Mouse (Mus musculus) c-Kit-positive CD71-positive TER-119-negative erythroid progenitor cells, embryonic 14.5 days (primary cell): Measurements from ENCODE around the gene Gm12216.

Source experiments
- DNase-seq: peaks from one replicate; pipeline ENCODE4 v3.0.0-alpha.2; 2013; ENCODE audit warnings: low read depth

The Gm12216 gene

DNA sequence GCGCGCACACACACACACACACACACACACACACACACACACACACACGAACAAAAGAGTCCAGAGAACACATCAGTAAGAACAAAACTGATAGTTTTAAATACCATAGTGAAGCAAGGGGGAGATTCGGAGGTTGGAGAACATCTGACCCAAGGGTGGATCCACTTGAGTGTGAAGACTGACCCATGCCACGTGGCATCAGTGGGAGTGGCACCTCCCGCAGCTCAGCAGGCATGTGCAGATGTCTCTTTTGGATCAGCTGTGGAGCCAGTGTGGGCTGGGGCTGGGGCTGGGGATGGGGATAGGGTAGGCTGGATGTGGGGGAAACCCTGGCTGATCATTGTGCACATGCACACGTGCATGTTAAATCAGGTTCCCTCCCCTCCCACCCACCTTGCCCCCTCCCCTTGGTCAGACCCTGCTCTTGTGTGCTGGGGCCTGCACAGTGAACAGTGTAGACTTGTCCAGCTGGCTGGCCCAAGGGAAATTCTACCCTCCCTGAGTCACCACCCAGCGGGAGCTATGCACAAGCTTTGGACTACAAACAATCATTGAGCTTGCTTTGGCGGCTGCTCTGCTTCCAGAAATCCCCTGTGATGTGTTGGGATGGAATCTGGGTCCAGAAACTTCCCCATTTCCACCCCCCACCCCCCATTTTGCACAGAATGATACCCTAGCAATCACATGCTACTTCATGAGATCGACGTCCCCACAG lies 37.7 kb downstream of the Gm12216 start:
- DNase-seq = no peak

DNA sequence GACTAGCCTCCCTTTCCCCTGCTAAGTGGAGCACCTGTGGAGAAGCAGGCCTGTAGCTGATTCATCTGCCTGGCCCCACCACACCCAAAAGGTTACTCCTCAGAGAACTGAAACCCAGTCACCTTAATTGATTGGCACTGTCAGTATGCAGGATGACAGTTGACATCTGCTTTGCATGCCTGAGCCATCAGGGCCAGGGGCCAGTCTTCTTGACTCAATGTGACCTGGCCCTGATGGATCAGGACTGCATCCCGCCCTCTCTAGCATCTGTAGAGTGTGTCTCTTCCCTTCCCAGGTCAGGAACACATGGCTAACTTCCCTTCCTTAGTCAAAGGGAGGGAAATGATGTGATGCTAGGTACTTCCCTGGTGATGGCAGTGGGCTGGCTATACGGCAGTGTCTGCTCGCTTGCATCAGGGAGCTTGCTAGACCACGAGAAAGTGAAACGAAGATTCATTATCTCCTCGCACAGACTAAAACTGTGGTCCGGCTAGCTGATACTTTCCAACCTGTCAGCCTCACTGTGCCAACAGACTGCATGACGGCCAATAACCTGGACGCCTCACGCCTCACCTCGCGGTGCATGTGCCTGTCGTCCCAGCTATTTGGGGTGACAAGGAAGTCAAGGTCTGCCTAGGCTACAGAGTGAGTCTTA lies 38.4 kb downstream of the Gm12216 start:
- DNase-seq = no peak

DNA sequence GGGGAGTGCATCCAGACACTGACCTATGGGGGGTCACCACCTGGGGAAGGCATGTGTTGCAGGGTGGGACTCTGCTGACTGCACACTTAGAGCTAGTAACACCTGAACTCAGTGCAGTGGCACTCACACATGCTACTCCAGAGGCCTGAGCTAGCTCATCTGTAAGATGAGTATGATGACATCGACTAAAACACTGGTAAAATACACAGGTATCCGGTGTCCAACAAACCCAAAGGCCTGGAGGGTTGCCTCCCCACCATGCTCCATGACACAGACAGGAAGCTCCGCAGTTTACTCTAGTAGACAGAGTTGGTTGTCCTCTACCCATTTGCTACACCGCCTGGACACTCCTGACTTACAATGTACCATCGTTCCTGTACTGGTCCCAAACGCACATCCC lies 39.5 kb downstream of the Gm12216 start:
- no peak for DNase-seq

DNA sequence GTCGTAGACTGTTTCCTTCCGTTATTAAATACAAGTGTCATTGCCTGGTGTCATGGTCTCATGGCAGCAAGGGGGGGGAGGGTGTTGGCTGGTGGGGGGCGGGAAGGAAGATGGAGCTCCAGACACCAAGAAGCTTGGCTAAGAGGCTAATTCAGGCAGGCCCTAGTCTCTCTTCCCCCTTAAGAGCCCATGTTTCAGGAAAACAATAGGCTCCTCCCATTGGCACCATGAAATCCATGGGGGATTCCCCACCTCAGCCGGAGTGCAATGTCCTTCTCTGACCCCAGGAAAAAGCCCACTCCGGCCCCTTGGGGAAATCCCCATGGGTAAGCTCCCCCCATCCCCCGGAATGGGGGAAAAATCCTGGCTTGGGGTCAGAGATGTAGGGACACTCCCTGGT lies 40.3 kb downstream of the Gm12216 start:
- no peak for DNase-seq

DNA sequence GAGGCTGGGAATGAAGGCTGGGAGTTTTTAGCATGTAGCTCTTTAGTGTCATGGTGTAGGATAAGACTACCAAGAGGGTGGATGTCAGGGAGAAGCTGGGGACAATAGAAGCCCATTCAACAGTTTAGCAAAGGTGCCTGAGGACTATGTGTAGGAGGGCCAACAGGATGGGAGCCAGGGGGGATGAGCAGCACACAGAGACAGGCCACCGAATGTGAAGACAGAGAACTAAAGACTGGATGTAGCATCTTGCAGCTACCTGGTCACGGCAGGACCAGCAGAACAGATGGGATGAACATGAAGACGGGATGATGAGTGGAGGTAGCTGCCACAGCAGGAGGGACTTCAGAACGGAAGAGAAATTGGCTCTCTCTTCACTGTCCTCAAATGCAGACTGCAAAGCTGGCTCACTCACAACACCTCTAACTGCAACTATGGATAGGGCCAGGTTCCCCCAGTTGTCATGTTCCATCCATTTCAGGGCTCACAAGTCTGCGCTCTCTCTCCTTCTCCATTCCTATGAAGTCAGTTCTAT lies 42.1 kb downstream of the Gm12216 start:
- no peak for DNase-seq

DNA sequence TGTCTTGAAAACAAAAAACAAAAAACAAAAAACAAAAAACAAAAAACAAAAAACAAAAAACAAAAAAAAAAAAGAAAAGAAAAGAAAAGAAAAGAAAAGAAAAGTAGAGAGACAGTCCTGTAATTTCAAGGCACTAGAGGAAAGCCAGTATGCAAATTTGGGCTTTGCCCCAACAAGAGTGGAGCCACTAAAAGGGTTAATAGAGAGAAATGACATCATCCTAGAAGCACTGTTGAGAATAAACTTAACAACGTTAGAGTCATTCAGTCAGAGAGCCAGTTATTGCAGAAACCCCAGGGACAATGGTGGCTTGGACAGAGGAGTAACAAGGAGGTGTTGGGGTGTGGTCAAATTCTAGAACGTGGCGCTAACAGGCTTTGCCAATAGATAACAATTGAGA lies 44.2 kb downstream of the Gm12216 start:
- no peak for DNase-seq

DNA sequence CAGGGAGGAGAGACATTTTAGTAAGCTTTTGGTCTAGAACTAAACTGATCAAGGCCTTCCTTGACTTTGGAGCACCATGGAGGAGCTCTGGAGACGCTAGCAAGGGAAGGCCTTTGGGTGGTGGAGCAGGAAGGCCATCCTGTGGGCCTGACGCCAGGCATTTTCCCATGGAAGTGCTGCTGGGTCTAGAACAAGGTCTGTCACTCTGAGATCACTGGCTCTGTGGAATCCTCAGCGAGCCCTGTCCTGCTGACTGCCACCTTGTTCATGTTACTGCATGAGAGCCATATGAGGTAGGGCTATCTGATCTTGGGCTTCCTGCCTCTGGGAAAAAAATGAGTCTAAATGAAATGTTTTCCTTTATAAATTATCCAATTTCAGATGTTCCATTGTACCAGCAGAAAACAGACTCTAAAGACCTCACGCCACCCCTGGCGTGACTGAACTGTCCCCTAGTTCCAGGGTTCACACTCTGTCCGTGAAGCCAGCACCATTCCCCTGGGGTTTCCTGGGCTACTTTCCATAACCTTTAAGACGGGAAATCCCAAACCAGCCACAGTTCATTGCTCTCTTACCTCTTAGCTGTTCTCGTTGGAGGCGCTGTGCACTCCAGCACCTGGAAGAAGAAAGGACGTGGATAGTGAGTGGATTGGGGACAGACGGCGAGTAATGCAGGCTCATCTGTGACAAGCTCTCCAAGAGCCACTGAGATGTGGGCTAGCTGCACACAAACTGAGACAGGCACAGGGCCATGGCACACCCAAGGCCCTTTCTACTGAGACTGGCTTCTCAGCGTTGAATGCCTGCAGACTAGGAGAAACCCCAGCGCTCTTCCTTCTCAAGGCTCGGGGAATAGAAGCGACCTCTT lies 45.8 kb downstream of the Gm12216 start:
- no peak for DNase-seq

DNA sequence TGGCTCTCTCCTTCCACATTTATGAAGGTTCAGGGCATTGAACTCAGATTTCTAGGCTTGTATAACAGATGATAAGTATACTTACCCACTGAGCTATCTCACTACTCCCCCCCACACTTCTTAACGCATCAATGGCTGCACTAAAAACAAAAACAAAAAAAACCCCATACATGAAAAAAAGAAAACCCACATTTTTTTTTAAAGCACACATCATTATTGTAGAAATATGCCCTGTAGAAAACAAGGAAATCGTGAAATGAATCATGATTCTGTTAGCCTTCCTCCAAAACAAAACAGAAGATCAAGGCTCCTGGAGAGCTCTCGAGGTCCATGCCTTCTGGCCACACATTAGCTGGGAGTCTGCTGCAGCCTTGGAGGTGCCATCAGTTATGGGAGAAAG lies 47.7 kb downstream of the Gm12216 start:
- DNase-seq = no peak

DNA sequence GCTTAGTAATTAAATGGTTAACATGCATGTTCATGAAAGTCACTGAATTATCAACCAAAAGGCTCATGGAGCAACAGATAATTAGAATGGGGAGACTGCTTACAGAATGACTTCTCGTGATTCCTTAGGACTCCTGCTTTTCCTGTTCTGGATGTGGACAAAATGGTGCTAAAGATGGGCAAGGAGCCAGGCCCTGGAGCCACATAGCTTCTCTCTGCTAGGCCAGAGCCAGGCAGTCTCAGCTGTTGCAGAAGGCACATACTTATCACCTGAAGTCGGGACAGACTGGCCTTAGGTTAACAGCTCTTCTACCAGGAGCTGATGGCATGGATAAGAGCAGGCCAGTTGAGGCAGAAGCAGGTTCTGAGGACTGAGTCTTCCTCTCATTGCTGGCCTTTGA lies 48.3 kb downstream of the Gm12216 start:
- no peak for DNase-seq

DNA sequence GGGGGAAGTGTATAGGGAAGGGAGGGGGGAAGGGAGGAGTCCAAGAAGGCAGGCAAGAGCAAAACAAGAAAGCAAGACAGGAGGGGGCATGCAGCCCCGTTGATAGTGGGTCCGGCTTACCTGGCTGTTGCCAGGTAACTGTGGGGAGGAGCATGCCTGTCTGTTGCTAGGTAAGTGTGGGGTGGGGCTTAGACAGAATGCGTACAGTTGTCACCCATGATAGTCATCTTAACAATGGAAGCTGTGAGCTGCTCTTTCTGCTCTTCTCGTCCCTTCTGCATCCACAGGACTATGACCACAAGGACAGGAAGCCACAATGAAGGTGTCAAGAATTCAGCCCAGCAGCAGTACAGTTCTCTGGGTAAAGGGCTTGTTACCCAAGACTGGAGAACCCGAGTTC lies 48.9 kb downstream of the Gm12216 start:
- no peak for DNase-seq

DNA sequence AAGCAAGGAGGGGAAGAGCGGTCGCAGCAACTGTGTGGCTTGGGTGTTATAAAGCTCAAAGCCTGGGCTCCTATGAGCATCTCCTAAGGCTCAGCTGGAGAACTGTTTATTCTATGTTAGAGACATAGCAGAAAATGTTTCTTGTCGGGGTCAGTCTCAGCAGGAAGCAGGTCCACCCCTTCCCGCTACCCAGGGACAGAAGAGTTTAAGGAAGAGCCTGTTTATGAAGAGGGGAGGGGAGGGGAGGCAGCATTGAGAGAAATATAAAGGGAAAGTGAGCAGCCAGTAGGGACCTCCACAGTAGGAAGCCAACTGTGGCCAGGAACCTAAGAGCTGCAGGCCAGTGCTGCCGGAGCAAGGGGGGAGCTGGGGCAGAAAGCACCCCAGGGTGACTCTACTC lies 49.7 kb downstream of the Gm12216 start:
- DNase-seq = no peak

DNA sequence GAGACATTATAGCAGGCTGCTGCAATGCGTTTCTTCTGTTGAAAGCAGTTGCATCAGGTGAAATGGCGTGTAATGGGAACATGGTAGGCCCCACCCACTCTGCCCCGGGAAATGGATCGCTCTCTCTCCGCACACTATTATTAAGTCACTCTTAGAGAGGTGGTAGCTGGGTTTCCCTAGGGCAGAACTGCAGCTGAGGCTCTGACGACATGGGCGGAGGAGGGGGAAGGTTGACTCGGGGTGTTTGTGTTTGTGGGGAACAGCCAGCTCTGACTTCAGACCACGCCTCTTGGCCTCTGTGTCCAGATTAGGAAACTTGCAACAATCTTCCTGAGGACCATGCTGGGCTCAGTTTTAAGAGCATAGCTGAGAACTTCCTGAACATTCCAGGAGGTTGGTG lies 53.3 kb downstream of the Gm12216 start:
- no peak for DNase-seq

DNA sequence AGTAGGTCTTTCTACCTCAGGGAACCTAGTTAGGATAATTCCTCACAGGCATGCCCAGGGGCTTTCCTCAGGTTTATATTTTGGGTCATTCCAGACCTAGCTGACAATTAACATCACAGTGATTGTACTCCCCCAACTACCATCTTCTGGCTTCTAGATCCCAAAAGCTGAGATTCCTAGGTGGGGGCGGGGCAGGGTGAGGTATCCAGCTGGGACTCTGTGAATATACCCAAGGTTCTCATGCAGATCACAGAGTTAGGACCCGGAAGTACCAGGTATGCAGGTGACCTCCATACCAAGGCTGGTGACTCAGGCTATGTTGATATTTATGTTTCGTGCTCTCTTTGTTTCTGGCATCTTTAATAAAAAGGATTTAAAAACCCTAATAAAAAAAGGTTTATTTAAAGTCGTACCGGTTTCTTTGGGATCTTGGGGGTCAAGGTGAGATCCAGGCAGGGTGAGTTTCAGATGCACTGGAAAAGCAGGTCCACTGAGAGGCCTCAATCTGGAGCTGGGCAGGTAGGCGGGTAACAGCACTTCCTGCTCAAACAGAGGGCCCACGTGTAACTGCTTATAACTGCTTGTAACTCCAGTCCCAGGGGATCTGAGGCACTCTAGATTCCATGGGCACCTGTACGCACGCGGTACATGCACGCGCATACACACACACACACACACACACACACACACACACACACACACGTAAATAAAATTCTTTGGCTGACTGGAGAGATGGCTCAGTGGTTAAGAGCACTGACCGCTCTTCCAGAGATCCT lies 54.3 kb downstream of the Gm12216 start:
- DNase-seq = no peak

DNA sequence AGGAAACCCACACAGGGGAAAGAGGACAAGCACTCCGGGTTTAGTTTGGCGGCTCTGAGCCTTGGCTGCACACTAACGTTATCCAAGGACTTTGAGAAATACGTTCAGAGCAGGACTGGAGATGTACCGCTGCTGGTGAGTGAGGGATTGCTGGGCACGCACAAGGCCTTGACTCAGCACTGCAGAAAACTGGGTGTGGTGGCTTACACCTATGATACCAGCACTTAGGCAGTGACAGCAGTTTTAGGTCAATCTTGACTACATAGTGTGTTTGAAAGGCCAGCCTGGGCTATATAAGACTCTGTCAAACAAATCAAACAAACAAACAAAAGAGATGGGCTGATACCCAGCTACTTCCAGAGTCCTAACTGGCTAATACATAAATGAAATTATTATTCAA lies 55.6 kb downstream of the Gm12216 start:
- DNase-seq = no peak

DNA sequence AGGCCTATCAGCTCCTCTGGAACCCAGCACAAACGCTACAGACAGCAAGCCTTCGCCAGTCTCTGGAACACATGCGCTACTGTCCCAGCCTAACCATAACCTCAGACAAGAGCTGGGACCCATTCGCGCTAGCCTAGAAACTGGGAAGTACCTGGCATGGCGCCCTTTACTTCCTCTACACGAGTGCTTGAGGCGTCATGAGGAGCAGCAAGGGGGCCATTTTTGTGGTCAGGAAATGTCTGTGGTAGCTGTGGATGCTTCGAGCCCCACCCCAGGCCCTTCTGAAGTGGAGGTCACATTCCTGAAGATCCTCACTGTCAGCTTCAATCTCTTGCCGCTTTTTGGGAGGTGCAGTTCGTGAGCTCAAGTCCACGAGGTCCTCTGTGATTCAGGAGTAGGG lies 56.0 kb downstream of the Gm12216 start:
- no peak for DNase-seq

DNA sequence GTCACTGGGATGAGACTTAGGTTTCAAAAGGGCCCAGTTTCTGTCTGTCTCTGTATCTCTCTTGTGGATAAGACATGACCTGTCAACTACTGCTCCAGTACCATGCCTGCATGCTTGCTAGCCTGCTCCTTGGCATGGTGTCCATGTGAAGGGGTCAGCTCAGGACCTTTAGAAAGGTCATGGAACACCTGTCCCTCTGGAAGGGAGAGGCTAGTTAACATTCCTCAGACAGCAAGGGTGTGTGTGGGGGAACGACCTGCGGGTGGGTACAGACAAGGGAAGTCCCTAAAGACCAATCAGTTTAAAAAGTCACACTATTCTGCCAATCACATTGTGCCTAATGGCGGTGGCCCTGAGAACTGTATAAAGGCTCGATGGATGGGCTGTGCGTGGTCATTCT lies 58.1 kb downstream of the Gm12216 start:
- DNase-seq = no peak

DNA sequence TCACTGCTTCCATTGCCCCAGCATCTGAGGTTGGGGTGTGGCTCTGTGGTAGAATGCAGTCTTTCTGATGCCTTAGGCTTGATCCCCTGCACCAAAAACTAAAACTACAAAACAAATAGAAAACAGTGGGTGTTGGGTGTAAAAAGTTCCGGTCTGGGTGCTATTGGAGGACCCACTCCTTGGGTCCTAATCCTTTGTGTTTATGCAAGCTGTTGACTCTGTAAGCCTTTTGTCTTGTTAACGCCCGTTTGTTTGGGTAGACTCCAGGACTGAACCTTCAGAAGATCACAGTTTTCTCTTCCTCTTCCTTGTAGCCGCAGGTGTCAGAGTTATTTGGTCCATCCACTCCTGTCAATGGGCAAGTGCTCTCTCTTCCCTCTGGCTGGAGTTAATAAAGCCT lies 59.0 kb downstream of the Gm12216 start:
- no peak for DNase-seq

DNA sequence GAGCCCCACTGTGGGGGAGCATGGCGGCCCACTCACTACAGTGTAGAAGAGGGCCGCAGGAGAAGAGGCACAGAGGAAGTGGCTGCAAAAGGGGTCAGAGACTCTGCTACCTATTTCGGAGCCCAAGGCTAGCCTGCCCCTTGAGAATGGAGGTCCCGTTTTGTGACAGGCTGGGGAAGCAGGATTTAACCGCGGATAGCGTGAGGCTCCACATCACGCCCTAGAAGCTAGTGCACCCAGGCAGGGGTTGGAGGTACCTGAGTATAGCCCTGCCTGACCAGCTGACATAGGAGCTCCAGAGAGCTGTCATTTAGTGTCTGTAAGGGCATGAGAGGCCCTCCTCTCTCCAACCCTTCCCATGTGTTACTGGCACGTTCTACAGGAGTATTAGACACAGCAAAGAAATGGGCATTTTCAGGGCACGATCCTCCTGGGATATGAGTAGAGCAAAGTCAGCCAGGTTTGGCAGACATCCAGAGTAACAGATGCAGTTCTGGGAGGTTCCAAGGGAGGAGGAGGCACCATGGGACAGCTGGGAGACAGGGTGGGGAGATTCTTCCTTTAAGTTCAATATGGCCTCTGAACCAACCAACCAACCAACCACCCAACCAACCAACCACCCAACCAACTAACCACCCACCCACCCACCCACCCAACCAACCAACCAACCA lies 60.9 kb downstream of the Gm12216 start:
- no peak for DNase-seq

DNA sequence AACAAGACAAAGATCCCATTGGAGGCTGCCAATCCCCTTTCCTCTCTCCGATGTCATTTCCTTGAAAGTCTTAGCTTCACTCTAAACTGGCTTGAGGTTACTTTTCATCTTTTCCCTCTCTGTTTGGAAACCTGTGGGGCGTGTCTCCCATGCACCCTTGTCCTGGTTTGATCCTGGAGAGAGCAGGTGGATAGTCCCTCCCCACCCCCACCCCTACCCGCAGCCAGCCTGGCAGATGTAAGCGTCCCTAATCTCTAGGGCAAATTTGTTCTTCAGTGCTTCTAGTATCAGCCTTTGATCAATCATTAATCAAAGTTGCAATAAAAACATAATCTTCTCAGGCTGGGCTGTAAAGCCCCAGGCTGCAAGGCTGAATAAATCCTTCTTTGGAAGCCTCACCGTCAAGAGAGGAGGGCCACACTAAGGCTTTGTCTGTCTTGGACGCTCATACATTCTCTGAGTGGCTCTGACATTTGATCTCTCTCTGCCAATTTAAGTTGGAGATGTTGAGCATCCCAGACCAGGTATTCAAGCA lies 61.6 kb downstream of the Gm12216 start:
- no peak for DNase-seq

DNA sequence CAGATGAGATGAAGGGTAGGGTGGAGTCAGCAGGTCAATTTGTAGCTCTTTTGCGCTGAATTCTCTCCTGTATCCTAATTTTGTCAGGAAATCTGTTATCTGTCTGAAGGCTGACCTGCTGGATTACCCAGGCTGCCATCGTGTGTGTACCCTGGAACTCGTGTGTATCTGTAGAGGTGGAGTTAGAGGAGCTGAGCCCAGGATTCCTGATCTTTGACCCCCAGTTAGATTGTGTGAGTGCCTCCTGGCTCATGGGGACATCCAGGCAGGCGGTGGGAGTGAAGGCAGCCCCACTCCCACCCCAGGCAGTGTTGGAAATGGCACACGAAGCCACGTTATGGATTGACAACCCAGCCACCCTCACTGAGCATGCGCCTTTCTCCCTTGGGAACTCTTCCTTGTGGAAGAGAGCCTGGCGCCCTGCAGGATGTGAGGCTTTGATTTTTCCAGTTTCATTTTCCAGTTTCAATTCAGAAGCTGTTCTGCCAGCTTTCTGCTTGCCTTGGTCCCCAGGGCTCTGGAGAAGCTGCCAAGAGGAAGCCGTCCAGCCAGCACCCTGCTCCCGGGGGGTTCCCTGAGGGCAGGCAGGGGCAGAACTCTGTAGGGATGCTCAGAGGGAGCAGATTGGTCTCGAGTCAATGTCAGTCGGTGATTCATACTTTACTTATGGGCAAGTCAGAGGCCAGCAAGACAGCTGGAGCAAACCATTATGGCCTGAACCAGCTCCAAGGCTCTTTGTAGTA lies 62.5 kb downstream of the Gm12216 start:
- no peak for DNase-seq

DNA sequence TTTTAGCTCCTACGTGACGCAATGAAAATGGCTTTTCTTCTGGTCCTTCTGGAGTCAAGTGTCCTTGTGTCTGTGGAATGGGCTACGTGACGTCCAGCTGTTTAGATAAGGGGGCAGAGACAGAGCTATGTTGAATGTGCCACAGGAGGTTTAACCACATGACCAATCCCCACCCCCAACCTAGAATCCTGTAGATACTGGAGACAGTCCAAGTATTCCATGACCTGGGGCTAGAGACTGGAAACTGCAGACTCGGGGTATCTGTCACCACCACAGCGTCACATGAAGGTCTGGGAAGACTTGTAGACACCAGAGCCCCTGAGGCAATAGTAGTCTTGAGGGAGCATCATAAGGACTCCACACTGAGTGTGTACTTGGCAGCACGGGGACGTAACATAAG lies 63.2 kb downstream of the Gm12216 start:
- no peak for DNase-seq
